Mouse (Mus musculus) forebrain, embryonic 10.5 days (tissue): ENCODE measurements around the gene Gtf3c2. TPM values are rescaled to one million over a fixed set of nuclear protein-coding genes. Genes with fewer than 3 reads are reported as not detected.

Source experiments
- DNase-seq: peaks from one replicate; pipeline ENCODE4 v3.0.0-alpha.2; 2017; ENCODE audit warnings: low spot score; ENCODE audit errors: extremely low spot score
- H3K27ac ChIP-seq: fragments of 300-500 bp; sonication (generic); 2 replicates; pipeline ENCODE4 v1.5.1; 2016; ENCODE audit warnings: mild to moderate bottlenecking
- H3K27me3 ChIP-seq: fragments of 300-500 bp; sonication (generic); 2 replicates; pipeline ENCODE4 v1.6.1; 2016; ENCODE audit warnings: mild to moderate bottlenecking; ENCODE audit not compliant: poor library complexity, severe bottlenecking
- H3K36me3 ChIP-seq: fragments of 300-500 bp; sonication (generic); replicated peaks from 2 replicates; pipeline ENCODE4 v1.6.1; 2016; ENCODE audit warnings: mild to moderate bottlenecking, moderate library complexity
- H3K4me1 ChIP-seq: fragments of 300-500 bp; sonication (generic); 2 replicates; pipeline ENCODE4 v1.6.1; 2016
- H3K4me3 ChIP-seq: fragments of 300-500 bp; sonication (generic); 2 replicates; pipeline ENCODE4 v1.5.1; 2016; ENCODE audit warnings: mild to moderate bottlenecking, moderate library complexity
- H3K9me3 ChIP-seq: fragments of 300-500 bp; sonication (generic); 2 replicates; pipeline ENCODE4 v1.6.1; 2016; ENCODE audit warnings: mild to moderate bottlenecking, moderate library complexity
- WGBS: fragments of 180-500 bp; shearing (Covaris S2); methylation state at CpG from one replicate; pipeline ENCODE4 v1.1.7; 2016; 5-methylcytosine and 5-hydroxymethylcytosine counted together
- polyA plus RNA-seq: library from polyadenylated mRNA; unstranded; fragments of >200 nt; fragmentation: Nextera tagmentation; extraction: Ambion mirVana; gene quantifications from 2 replicates; pipeline ENCODE4 v1.2.1, GENCODE M21; 2016

Gene Gtf3c2
- polyA plus RNA-seq, 1 experiment from 2014 or later = 136 TPM

DNA sequence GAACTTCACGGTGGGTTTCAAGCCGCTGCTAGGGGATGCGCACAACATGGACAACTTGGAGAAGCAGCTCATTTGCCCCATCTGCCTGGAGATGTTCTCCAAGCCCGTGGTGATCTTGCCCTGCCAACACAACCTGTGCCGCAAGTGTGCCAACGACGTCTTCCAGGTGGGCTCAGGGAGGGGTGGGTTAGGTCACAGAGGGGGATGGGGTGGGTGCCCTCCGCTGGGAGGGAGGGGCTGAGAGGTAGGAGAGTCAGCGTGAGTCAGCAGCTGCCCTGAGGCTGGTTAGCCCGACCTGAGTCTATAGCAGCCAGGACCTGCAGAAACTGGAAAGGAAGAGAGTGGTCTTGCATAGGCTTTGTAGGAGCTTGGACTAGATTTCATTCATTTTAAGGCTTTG, 63.0 kb downstream of the Gtf3c2 start:
- H3K36me3 ChIP-seq = no peaks in the 10 kb centered on the region
- whole genome bisulfite sequencing = 28% methylated on average over 10 of the region's 10 CpGs

DNA sequence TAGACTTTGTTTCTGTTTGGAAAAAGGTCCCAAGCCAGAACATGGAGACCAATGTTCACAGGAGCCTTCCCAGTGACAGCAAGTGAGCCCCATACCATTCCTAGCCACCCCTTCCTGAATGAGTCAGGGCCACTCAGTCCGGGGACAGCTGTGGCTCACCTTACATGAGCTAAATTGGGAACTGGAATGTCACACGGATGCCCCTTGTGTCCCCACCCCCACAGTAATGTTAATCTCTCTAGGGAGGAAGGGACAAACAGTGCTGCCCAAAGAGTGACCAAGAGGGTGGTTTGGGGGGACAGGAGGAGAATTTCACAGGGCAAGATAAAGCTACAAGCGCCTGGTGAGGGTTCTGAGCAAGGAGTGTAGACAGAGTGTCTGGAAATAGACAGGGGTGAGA, 63.6 kb downstream of the Gtf3c2 start, which contains the start of gene Trim54:
TSS of gene Trim54 (plus strand) at position 359 of the 400 bp plus-strand sequence.
- peaks cover 9% of the 10 kb centered on the region for H3K27me3 ChIP-seq
- 53% methylated on average over 3 of the region's 3 CpGs for WGBS
- H3K9me3 ChIP-seq = no peaks in the 10 kb centered on the region
- no peaks in the 10 kb centered on the region for H3K4me1 ChIP-seq
- no peak within 1 kb of the TSS for H3K4me3 ChIP-seq
- no peaks in the 10 kb centered on the region for H3K36me3 ChIP-seq
- no peak for DNase-seq
- no peak within 1 kb of the TSS for H3K27ac ChIP-seq

More for the DNA sequence above, 63.0 kb downstream of the Gtf3c2 start:
- Histone ChIP-seq H3K9me3 (no peaks in the 10 kb centered on the region), H3K27ac (no peak overlapping the region), H3K4me3 (no peak overlapping the region), H3K4me1 (no peaks in the 10 kb centered on the region), H3K27me3 (peaks cover 9% of the 10 kb centered on the region)
- DNase-seq = no peak

DNA sequence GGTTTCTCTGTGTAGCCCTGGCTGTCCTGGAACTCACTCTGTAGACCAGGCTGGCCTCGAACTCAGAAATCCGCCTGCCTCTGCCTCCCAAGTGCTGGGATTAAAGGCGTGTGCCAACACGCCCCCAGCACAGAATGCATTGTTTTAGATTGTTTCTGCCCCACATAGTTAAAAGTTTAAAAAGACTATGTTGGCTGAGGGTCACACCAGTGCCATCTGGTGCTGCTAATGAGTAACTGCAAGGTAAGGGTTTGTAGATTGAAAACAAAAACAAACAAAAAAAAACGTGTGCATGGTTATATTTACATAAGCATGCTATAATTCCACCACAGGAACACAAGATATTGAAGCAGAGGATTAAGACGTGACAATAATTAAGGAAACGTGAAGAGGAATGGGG, 69.2 kb downstream of the Gtf3c2 start:
- 42% methylated on average over 7 of the region's 7 CpGs for WGBS
- Histone ChIP-seq H3K27me3 (no peaks in the 10 kb centered on the region), H3K27ac (no peak overlapping the region), H3K4me1 (no peaks in the 10 kb centered on the region), H3K9me3 (no peaks in the 10 kb centered on the region), H3K36me3 (no peaks in the 10 kb centered on the region), H3K4me3 (no peak overlapping the region)
- DNase-seq = no peak

DNA sequence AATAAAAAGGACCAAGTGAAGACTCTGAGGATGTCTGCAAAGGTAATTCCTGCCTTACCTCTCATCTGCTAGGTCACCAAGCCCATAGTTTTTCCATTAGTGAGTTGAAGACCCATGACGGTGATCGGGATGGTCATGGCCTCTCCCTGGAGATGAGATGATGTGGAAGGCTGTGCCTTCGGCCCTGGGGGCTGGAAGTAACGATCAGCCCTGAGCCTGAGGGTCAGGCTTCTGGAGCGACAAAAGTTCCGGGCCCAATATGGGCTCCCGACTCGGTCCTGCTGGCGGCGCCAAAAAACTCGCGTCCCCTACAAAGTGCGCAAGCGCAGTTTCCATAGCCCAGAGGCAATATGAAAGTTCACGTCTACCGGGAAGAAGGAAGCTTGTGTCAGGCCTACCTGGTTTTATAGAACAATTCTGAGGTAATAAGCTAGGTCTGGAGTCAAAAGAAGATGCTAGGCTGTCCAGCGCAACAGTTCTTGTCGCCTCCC, 71.9 kb downstream of the Gtf3c2 start, which contains the start of gene Slc30a3:
TSS of gene Slc30a3 (minus strand) at position 238 of the 491 bp plus-strand sequence.
- Histone ChIP-seq H3K27ac (no peak within 1 kb of the TSS), H3K36me3 (no peaks in the 10 kb centered on the region), H3K4me3 (no peak within 1 kb of the TSS), H3K4me1 (no peaks in the 10 kb centered on the region), H3K27me3 (no peaks in the 10 kb centered on the region), H3K9me3 (no peaks in the 10 kb centered on the region)
- no peak for DNase-seq
- 93% methylated on average over 18 of the region's 18 CpGs for WGBS

Other genes with a start within 250 kb of the Gtf3c2 start
- gene Cgref1, start 234.6 kb downstream of the Gtf3c2 start, polyA plus RNA-seq = 4.8 and 5.0 TPM in 2 replicates
- 141 and 142 TPM in 2 replicates for gene Preb, start 219.8 kb downstream of the Gtf3c2 start, polyA plus RNA-seq
- not detected in 2 replicates for gene Tcf23, start 211.5 kb downstream of the Gtf3c2 start, polyA plus RNA-seq
- gene Atraid, start 131.8 kb downstream of the Gtf3c2 start, polyA plus RNA-seq = 71.5 and 74.8 TPM in 2 replicates
- gene Slc5a6, start 131.2 kb downstream of the Gtf3c2 start, polyA plus RNA-seq = 10.7 and 12.7 TPM in 2 replicates
- gene Cad, start 125.4 kb downstream of the Gtf3c2 start, polyA plus RNA-seq = 76.4 and 79.3 TPM in 2 replicates
- gene Dnajc5g, start 73.9 kb downstream of the Gtf3c2 start, polyA plus RNA-seq = not detected in 2 replicates
- gene Slc30a3, start 71.9 kb downstream of the Gtf3c2 start, polyA plus RNA-seq = 0.32 and 0.39 TPM in 2 replicates
- gene Trim54, start 63.4 kb downstream of the Gtf3c2 start, polyA plus RNA-seq = 0.11 TPM in 1 of 2 replicates, not detected in the other
- gene Ucn, start 41.3 kb downstream of the Gtf3c2 start, polyA plus RNA-seq = not detected in 2 replicates
- 60.4 and 63.8 TPM in 2 replicates for gene Mpv17, start 25.9 kb downstream of the Gtf3c2 start, polyA plus RNA-seq
- gene Gm29609, start 233 bp downstream of the Gtf3c2 start, polyA plus RNA-seq = 1.4 and 1.6 TPM in 2 replicates
- 132 and 133 TPM in 2 replicates for gene Snx17, start 13.1 kb upstream of the Gtf3c2 start, polyA plus RNA-seq
- gene Eif2b4, start 13.3 kb upstream of the Gtf3c2 start, polyA plus RNA-seq = 85.4 and 91.7 TPM in 2 replicates
- gene Zfp513, start 22.2 kb upstream of the Gtf3c2 start, polyA plus RNA-seq = 8.5 and 9.0 TPM in 2 replicates
- gene Ppm1g, start 40.5 kb upstream of the Gtf3c2 start, polyA plus RNA-seq = 218 TPM in 2 replicates
- gene Nrbp1, start 60.7 kb upstream of the Gtf3c2 start, polyA plus RNA-seq = 136 and 143 TPM in 2 replicates
- gene Gm9970, start 61.1 kb upstream of the Gtf3c2 start, polyA plus RNA-seq = 0.29 and 0.31 TPM in 2 replicates
- gene Krtcap3, start 71.5 kb upstream of the Gtf3c2 start, polyA plus RNA-seq = 5.9 and 8.6 TPM in 2 replicates
- 37.1 and 37.2 TPM in 2 replicates for gene Ift172, start 111.0 kb upstream of the Gtf3c2 start, polyA plus RNA-seq
- 46.6 and 48.7 TPM in 2 replicates for gene Fndc4, start 115.9 kb upstream of the Gtf3c2 start, polyA plus RNA-seq
- 0.30 and 0.37 TPM in 2 replicates for gene Gckr, start 117.3 kb upstream of the Gtf3c2 start, polyA plus RNA-seq